Mouse (Mus musculus) yolk sac, embryonic 10.5 days (tissue): ENCODE data around the gene Pik3ip1.

Experiments
- DNase-seq: peaks from one replicate; pipeline ENCODE4 v3.0.0-alpha.2; 2017; ENCODE audit warnings: low spot score

Gene Pik3ip1

DNA sequence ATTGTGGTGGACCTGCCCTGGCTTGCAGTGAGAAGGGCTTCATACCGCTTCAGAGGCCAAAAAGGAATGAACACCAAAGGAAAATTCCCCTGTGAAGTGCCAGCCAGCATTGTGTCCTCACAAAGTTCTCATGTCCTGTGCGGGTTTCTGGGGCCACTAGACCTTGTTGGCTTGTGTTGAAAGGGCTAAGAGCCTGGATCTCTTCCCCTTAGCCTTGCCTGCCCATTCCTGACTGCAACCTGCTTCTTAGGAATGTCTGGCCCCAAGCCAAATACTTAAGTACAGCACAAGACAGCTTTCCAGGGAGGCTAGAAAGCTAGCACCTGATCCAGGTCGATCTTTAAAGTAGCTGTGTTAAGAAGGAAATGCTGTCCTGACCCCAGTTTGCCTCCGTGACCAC, 27.4 kb upstream of the Pik3ip1 start:
- peak; percentile 20 for DNase-seq

DNA sequence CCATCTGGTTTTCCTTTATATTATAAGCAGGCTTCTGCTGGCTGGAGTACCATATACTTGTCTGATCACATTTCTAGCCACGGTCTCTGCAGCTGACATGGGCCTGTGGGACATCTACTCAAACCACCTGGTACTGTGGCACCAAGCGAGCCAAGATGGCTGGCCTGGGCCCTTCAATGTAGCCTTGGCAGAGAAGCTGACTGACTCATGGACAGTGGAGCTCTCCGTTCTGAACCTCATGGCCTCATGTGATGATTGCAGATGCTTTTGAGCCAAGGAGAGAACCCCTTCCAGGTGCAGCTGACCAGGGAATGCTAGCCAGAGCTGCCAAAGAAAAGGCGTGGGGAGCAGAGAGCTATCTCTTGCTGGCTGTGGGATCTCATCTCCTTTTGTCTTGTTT, 24.4 kb upstream of the Pik3ip1 start:
- no peak for DNase-seq

DNA sequence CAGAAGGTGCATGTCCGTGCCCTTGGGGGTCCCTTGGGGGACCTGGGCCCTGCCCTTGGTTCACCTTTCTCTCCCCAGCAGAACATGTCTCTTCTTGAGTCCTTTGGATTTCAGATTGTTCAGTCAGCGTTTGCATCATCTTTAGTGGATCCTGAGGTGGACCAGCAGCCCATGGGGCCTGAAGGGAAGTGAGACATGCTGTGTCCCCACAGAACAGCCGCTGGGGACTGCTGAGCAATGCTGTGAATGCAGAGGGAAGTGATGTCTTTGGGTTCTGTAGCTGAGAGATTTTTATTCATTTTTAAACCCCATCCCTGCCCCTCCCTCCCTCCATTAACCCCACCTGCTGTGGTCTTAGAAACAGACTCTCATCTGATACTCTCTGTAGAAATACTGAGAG, 22.3 kb upstream of the Pik3ip1 start:
- DNase-seq, result no peak

DNA sequence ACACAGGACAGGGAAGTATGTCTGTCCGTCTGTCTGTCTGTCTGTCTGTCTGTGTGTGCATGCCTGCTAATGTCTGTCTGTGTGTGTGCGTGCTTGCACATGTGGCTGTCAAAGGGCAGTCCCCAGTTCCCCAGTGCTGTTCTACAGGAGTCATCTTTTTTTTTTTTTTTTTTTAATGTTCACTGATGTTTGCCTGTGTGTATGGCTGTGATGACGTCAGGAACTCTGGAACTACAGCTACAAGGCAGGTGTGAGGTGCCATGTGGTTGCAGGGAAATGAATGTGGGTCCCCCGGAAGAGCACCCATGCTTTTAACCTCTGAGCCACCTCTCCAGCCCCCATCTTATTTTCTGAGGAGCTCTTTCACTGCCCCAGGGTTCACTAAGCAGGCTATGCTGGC, 20.3 kb upstream of the Pik3ip1 start:
- DNase-seq, result no peak

DNA sequence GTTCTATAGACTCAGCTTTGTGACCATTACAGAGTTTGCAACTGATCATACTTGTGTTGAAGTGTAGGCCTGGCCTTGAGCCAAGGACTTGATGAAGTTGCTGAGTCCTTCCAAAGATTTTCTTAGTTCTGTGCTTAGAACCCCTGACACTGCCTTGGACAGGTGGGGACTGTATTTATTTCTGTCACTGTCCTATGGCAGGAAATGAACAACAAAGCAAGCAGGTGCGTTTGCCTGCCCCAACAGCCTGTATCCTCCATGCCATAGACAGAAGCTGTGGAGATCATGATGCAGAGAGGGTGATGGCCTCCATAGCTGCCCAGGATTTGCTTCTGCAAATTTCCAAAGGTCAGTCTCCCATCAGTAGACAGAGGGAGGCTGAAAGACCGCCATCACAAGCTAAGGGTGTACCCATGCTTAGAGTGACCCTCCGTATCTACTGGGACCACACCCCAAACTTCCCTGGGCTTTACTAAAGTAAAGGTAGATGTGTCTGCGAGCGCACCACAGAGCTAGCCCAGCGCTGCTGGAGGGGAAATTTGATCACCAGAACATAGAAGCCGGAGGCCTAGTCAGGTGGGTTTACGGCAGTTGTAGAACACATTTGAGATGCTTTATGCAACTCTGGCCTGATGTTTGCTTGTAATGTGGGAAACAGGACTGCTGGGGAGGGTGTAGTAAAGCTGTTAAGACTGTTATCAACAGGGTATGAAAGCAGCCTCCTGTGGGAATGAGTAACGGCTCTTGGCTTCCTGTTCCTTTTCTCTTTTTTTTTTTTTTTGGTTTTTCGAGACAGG, 19.2 kb upstream of the Pik3ip1 start:
- DNase-seq, result no peak

DNA sequence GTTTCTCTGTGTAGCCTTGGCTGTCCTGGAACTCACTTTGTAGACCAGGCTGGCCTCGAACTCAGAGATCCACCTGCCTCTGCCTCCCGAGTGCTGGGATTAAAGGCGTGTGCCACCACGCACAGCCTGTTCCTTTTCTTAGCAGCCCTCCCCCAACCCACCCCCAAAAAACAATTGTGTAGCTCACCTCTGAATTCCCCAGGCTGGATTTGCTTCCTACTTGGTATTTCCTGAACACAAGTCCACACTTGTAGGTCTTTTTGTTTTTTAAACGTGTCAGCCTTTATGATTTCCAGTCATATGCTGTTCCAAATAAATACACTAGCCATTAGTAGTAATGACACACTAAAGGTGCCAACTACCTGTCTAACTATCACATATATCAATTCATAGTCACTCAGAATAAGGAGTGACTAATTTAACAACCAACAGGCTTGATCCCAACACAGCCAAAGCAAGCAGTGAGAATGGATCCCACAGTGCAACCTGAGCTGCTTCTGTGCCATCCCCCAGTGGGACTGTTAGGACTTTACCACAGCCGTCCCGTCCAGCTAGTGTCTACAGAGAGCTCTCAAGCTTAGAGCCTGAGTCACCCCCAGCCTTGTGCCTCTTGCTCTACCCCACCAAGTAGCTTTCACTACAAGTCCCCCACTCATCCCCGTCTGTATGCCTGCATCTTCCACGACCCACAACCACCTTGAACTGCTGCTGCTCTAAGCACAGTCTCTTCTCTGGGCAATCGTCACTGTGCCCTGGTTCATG, 18.4 kb upstream of the Pik3ip1 start:
- DNase-seq, result no peak

DNA sequence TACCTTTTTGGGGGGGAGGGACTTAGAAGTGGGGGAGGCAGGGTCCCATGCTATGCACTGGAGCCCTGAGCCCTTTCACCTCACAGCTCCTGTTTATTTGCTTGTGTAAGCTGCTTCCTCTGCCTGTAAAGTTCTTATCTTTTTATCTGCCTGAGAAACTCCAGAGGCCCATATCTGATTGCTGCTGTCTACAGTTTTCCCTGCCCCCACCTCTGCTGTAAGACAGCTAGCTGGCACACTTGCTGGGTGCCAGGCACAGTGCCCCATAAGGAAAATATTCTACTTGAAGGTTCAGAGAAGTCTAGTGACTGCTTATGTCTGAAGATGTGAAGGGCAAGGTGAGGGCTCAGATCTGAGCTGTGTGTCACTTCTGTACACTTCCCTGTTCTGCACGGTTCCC, 16.9 kb upstream of the Pik3ip1 start:
- peak; percentile 48 for DNase-seq

DNA sequence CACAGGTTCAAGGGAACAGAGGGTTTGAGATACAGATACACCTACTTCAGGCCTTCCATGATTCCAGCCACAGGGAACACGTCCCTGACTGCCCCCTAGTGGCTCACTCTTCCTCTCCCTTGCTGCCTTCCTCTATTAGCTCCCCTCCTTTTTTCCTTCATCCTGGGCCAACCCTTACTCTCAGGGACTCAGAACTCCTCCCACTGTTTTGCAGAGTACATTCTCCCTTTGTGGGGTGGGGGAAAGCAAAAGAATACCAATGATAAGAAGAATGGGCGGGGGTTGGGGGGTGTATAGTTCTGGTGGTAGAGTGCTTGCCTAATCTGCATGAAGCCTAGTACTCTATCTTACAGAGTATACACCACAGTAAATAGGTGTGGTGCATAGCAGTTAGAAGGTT, 16.1 kb upstream of the Pik3ip1 start:
- DNase-seq, result peak; percentile 55

DNA sequence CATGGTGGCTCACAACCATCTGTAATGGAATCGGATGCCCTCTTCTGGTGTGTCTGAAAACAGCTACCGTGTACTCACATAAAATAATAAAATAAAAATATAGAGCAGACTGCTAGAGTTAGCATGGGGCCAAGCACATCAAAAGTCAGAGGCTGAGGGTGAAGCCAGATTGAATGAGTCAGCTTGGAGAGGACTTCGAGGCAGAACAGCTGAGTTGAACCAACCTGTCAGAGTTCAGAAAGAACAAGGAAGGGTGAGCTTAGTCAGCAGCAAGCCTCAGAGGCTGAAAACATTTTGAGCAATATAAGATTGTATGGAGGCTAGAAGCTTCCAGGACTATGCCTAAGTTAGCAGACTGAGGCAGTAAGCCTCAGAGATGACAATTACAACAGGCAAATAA, 11.9 kb upstream of the Pik3ip1 start:
- DNase-seq, result no peak

DNA sequence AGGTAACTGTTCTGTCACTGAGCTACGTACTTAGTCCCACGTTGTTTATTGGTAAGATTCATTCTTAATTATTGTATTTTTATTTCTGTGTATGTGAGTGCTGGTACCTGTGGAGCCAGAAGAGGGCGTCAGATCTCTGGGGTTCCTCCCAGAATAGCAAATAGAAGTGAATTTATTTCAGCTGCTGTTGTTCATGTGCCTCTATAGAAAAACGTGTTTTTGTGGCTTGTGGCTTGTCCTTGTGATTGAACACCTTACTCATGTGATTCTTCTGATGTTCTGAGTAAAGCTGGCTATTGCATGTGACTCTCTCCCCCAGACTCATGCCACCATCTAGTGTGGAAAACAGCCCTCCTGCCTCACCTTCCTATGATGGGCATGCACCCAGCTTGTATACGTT, 1.9 kb upstream of the Pik3ip1 start:
- no peak for DNase-seq

DNA sequence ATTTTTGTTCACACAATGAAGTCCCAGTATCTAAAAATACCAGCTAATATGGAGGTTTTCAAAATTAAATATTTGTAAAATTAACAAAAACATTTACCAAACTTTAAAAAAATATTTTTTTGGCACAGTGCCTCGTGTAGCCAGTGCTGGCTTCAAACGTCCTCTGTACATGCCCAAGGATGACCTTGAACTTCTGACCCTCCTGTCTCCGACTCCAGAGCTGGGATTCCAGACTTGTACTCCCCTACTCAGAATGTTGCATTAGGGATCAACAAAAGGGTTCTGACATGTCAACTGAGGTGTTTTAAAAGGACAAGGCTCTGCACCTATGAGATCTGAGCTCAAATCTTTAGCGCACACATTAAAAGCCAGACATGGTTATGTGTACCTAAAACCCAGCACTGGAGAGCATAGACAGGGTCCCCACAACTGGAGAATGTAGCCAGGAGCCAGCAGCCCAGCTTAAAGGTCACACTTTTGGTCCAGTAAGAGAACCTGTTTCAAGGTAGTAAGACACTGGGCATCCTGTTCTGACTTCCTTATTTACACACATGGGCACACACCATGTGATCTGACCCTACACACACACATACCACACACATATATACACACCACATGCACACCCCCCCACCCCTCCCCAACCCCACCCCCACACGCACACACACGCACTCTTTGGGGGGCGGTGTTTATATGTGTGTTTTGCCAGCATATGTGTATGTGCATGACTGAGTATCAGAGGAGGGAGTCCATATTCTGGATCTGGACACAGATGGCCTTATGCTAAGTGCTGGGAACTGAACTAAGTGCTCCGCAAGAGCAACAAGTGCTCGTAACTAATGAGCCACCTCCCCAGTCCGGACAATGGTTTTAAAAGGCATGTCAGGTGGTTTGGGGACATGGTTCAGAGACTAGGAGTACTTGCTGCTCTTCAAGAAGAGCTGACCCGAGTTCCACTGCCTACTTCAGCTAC, 1.1 kb upstream of the Pik3ip1 start:
- no peak for DNase-seq

DNA sequence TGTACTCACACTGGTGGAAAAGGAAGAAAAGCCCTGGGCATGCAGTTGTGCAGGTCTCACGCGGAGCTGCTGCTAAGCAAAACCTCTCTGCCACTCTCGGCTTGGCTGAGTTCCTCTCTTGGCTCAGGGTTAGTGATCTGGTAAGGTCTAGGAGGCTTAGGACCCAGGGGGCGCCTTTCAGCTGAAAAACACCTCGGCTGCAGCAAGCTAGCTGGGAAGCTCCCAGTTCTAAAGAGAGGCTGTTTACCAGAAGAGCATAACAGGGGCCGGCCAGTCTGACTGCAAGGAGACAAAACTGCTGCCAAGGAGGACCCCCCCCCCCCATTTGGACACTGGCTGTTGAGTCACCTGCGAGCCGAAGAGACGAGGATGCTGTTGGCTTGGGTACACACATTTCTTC, 365 bp downstream of the Pik3ip1 start:
- peak; percentile 60 for DNase-seq

DNA sequence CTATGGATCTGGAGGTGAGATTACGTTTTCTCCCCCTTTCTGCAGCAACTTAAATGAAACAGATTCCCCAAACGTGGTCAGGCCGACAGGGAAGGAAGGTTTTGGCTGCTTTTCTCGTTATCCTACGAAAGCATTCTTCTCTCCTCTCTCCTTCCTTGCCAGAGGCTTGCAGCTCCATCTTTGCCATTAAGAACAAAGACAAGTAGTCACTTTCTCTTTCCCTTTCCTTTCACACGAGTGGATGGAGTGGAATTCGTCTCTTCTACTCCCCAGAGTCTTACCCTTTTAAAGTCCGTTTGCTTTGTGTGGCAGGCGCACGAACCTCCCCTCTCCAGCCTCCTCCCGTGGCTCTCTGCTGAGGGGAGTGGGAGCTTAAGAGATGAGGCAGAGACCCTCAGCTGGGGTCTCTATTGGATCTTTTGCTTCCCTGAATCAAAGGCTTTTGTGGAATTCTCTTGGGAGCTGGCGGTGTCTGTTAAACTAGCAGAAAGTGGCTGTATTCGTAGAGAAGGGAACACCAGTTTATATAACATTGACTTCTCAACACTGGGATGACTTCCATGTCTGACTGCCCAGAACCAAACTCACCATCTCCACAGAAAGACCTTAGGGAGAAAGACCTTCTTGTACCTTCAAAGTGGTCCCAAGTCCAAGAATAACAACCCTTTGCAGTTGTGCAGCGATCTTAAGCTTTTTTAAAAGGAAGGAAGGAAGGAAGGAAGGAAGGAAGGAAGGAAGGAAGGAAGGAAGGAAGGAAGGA, 970 bp downstream of the Pik3ip1 start:
- no peak for DNase-seq

DNA sequence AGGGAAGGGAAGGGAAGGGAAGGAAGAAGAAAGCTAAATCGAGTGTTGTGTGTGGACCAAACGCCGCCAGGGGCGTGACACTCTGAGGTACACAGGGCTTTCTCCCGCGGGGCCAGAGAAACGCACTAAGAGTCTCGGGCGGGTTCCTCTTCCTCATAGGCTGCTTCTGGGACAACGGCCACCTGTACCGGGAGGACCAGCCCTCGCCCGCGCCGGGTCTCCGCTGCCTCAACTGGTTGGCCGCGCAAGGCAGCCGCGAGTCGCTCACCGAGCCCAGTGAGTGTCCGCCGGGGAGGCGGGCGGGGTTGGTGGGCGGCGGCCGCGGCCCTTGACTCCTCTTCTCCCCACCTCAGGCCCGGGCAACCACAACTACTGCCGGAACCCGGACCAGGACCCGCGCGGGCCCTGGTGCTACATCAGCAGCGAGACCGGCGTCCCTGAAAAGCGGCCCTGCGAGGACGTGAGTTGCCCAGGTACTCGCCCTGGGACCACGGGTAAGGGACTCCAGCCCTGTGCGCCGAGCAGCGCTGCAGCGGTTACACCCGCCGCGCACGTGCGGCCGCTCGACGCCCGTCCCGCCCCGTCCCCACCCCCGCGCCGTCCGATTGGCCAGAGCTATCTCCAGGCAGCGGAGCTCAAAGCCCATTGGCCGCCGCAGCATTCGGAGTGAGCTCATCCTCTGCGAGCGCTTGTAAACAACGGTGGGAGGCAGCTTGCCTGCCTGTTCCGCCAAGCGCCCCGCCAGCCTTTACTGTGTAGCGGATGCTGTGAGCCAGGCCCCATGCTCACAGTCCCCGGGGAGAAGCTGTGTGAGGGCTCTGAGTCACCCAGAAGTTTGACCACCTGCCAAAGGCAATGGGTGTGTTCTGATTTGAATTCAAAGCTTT, 1.8 kb downstream of the Pik3ip1 start:
- DNase-seq, result peak; percentile 94

DNA sequence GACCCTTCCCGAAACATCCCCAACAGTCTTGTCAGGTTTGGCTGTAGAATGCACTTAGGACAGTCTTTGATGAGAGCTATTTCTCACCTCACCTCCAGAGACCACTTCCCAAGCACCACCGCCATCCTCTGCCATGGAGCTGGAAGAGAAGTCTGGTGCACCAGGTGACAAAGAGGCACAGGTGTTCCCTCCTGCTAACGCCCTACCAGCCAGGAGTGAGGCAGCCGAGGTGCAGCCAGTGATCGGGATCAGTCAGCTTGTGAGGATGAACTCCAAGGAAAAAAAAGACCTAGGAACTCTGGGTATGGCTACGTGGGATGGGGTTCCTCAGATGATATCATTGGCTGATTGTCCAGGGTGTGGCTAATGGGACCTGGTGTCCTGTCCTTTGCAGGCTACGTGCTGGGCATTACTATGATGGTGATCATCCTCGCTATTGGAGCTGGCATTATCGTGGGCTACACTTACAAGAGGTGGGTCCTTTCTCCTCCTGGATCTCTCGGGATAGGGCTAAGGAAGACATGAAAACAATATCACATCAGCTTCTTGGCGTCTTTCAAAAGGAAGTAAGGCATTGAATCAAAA, 3.0 kb downstream of the Pik3ip1 start:
- DNase-seq, result no peak

DNA sequence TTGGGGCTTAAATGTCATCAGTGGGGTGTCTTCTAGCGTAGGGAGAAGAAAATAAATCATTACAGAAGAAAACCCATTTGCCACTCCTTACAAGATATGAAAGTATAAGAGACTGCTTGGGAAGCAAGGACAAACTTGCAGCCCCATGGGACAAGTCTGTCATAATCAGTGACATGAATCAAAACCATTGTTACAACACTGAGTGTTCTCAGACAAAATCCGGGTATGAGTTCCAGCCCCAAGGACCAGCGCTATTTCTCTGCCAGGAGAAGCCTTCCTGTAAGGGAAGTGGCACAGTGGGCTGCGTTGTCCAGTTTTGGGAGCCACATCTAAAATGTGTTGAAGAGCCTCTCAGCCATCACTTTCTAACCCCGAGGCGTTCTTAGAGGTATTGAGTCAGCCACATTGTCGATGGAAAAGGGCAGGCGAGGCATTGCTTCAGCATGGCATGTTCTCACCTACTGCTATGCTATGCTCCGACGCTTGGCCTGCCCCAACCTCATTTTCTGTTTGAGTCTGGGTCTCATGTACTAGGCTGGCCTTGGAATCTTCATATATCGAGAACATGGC, 4.0 kb downstream of the Pik3ip1 start:
- no peak for DNase-seq

DNA sequence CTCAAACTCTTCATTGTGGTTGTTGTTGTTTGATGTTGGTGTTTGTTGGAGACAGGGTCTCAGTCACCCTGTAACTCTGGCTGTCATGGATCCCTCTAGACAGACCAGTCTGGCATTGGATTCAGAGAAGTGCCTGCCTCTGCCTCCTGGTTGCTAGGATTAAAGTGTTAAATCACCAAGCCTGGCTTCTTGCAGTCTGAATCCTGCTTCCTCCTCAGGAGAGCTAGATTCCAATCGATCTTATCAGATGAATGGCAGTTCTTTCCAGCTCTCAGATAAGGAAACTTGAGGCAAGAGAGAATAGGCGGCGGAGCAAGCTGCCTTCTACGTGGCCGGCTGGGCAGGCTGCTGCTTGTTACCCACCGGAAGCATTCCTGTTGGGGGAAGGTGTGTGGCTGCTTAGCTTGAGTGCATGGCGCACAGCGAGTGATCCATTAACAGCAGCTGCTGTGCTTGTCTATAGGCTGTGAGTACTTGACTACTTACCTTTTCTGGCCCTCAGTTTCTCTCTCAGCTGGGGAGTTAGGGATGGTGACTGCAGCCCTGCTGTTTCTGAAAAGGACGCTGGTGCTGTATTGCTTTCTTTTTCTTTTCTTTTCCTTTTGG, 4.6 kb downstream of the Pik3ip1 start:
- peak; percentile 71 for DNase-seq

DNA sequence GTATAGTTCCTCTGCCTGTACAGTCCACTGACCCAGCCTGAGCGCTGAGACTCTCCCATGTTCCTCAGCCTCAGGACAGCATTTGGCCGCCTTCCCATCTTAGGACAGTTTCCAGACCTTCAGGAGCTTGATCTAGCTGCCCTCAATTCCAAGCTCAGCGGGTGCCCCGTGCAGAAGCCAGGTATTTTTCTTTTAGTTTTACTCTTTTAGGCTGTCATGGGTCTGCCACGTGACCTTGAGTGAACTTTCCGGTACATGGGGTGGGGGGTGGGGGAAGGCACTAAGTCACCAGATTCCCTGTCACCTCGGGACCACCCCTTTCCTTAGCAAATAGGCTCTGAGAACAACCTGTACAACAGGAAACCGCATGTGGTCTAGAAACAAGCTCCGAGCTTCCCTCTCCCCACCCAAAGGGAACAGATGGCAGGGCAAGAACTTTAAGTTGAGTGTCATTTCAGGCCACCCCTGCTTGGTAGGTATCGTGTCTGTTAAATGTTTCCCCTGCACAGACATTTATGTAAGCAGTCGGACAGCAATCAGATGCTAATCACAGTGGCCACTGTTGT, 5.5 kb downstream of the Pik3ip1 start:
- DNase-seq, result peak; percentile 72

DNA sequence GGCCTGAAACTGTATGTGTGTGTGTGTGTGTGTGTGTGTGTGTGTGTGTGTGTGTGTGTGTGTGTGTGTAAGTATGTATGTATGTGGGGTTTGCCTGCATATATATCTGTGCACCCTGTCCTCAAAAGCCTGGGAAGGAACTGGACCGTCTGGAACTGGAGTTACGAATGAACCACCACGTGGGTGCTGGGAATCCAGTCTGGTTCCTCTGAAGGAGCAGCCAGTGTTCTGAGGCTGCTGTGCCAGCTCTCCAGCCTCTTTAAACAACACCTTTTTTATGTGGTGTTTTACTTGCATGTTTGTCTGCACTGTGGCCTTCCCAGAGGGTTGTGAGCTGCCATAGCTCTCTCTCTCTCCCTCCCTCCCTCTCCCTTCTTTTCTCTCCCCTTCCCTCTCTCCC, 6.4 kb downstream of the Pik3ip1 start:
- DNase-seq, result no peak
